ENCODE assay signal across 8 mouse cellular contexts in the genomic region with DNA sequence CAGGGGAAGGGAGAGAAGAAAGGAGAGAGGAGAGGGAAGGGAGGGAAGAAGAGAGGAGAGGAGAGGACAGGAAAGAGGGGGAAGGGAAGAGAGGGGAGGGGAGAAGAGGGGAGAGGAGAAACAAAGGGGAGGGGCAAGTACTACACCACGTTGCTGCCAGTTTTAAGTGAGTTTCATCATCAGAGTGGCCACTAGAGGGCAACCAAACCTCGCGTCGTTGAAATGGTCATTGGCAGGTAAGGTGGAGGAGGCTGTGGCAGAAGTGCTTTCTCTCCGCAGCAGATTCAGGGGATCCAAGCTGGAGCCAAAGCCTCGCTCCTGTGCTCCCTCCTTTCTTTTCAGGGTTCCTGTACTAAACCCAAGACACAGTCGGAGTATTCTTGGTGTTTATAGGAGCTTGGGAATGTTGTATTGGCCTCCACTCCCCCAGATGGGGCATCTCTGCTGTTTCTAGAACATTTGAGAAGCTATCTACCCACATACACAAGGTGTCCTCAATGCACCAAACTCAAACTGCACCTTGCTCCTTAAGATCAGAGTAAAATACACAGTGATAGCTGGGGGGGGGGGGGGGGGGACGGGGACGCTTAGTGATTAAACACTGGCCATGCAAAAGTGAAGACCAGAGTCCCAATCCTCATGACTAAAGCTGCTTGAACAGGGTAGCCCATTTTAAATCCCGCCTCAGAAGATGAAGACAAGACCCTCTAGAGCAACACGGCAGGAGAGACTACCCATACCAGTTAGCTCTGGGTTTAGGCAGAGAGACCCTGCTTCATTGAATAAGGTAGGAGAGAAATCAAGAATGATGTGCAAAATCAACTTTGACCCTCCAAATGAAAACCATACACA. TPM values are rescaled to one million over a fixed set of nuclear protein-coding genes. Genes with fewer than 3 reads are reported as not detected.
DNase-seq lines count a peak whose midpoint lies in the region; ATAC-seq lines count a peak whose summit lies in the region.

No protein-coding gene starts in this region.

- H3K4me2 ChIP-seq in intestine, embryonic 15.5 days (replicated peaks), result peak overlapping the region; percentile 42

- H3K4me1 ChIP-seq in intestine, embryonic 15.5 days (replicated peaks), result 0 out of 2 replicates have a peak, but pooled peaks cover 2% of the 10 kb centered on the region

- intact Hi-C loops in gastrocnemius, postnatal 36 days (cut with DNase I), result loop anchor here (1.0 to 5.0 kb wide), 4 partner anchors 68 to 178 kb away; a partner anchor contains a TSS
- intact Hi-C loops in left cerebral cortex, postnatal 14 days (cut with DNase I), result loop anchor here (2.0 to 5.0 kb wide), 4 partner anchors 88 to 178 kb away; a partner anchor contains a TSS

- H3K9me3 ChIP-seq in intestine, embryonic 15.5 days, result no peaks in the 10 kb centered on the region

- DNase-seq in adrenal gland, adult 8-10 months, result peak; percentile 63
- peak; percentile 77 for DNase-seq in embryo, embryonic 11.5 days (ENCODE audit: low read depth, low spot score)
- peak; percentile 60 to 69 for DNase-seq in gastrocnemius, postnatal 36 days
- DNase-seq in left cerebral cortex, postnatal 14 days (ENCODE audit: low spot score in 2 of 2), result peak; percentile 90
- peak; percentile 89 for DNase-seq in mesoderm, embryonic 11.5 days (ENCODE audit: low read depth, low spot score)
- DNase-seq in right cerebral cortex, postnatal 25 days, result peak; percentile 79
- DNase-seq in yolk sac, embryonic 10.5 days (ENCODE audit: low spot score), result peak; percentile 84

- no peaks in the 10 kb centered on the region for H3K27me3 ChIP-seq in intestine, embryonic 15.5 days (replicated peaks)

- WGBS in intestine, embryonic 15.5 days, result 19% methylated on average over 11 of the region's 11 CpGs

- no peak overlapping the region for H3K9ac ChIP-seq in intestine, embryonic 15.5 days

- no peak overlapping the region for H3K4me3 ChIP-seq in intestine, embryonic 15.5 days (replicated peaks)

- no peaks in the 10 kb centered on the region for H3K36me3 ChIP-seq in intestine, embryonic 15.5 days

- peak; percentile 46 for ATAC-seq in intestine, embryonic 15.5 days

- H3K27ac ChIP-seq in intestine, embryonic 15.5 days, result no peak overlapping the region

RNA-seq across cellular contexts. Expression of a gene that starts 11.7 kb away (rescaled TPM):
- under 1 TPM in 1 of 4 experiments, not detected in 3; 0.35 TPM for total RNA-seq in adrenal gland, adult 8-10 months (2022)
- under 1 TPM in 1 of 2 experiments, not detected in 1; 0.22 TPM for total RNA-seq in gastrocnemius, postnatal 36 days (2021)
- polyA plus RNA-seq in intestine, embryonic 15.5 days (2015; fragmentation: Nextera tagmentation; extraction: Ambion mirVana), result 24.3 and 24.9 TPM in 2 replicates
- total RNA-seq in left cerebral cortex, postnatal 14 days (2021), result under 1 TPM; 0.27 to 0.37 TPM

RNA-seq across cellular contexts. Expression of a gene that starts 56.8 kb away (rescaled TPM):
- total RNA-seq in adrenal gland, adult 8-10 months (2022), result 10 to 100 TPM; 70.3 to 98.8 (median 78.4) TPM
- total RNA-seq in gastrocnemius, postnatal 36 days (2021), result 10 to 100 TPM; 33.8 to 38.3 TPM
- polyA plus RNA-seq in intestine, embryonic 15.5 days (2015; fragmentation: Nextera tagmentation; extraction: Ambion mirVana), result 227 and 228 TPM in 2 replicates
- total RNA-seq in left cerebral cortex, postnatal 14 days (2021), result 10 to 100 TPM; 55.4 to 62.5 TPM

RNA-seq across cellular contexts. Expression of a gene that starts 57.0 kb away (rescaled TPM):
- 100 to 1,000 TPM in 1 of 4 experiments, 10 to 100 TPM in 3; 70.1 to 102 (median 92.1) TPM for total RNA-seq in adrenal gland, adult 8-10 months (2022)
- 10 to 100 TPM; 55.0 to 58.7 TPM for total RNA-seq in gastrocnemius, postnatal 36 days (2021)
- polyA plus RNA-seq in intestine, embryonic 15.5 days (2015; fragmentation: Nextera tagmentation; extraction: Ambion mirVana), result 50.6 and 61.1 TPM in 2 replicates
- total RNA-seq in left cerebral cortex, postnatal 14 days (2021), result 100 to 1,000 TPM; 251 to 257 TPM
